Mouse (Mus musculus) megakaryocyte, embryonic 14.5 days (primary cell): ENCODE measurements around the gene Gm1604a.
"Not testable (repeated sequence)": the region's sequence is repeated elsewhere in the genome, so short reads cannot be mapped to it uniquely, and the experiment has no call there.

Experiments used
- FLI1 ChIP-seq: IDR thresholded peaks from 2 replicates; pipeline ENCODE4 v1.6.1; 2012; ENCODE audit warnings: low read length, inconsistent platforms, mixed read lengths
- GATA1 ChIP-seq: IDR thresholded peaks from 3 replicates; pipeline ENCODE4 v1.6.1; 2012; ENCODE audit warnings: mixed read lengths, low read length, inconsistent platforms, borderline replicate concordance

DNA sequence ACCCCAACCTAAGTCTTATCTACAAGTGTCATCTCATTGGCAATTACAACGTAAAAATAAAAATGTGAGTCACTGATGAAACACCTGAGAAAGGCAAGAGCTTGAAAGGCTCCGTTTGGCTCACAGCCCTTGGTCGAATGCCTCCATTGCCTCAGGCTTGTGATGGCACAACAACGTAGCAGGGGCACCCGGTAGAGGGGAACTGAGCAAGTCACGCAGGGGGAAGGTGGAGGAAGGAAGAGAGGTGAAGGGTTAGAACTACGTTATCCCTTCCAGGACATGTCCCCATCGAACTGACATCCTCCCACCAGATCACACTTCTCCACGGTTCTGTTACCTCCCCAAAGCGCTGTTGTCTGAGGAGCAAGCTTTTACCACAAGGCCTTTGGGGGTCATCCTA, 101.1 kb downstream of the Gm1604a start:
- TF ChIP-seq GATA1, FLI1: not testable (repeated sequence)
